Mouse (Mus musculus): ENCODE measurements at regions not wholly inside any gene's neighbourhood (a gene's known extent, or its start where the extent isn't known, plus 50 kb on each side); places are given as distances from the start of the nearest gene placed in this dataset.

- no peak for DNase-seq
Measured at GRCm38 (mm10) chr5:29142957-29143356, 52.8 kb upstream of the Rnf32 start.

- no peak for DNase-seq
Measured at GRCm38 (mm10) chr5:29142502-29142901, 53.3 kb upstream of the Rnf32 start.

GRCm38 (mm10) chr5:29137481-29137880 lies 58.3 kb upstream of the Rnf32 start:
- no peak for DNase-seq

- DNase-seq, result no peak
Measured at GRCm38 (mm10) chr5:29132261-29132660, 63.5 kb upstream of the Rnf32 start.

- DNase-seq, result no peak
Measured at GRCm38 (mm10) chr5:29131762-29132161, 64.0 kb upstream of the Rnf32 start.

GRCm38 (mm10) chr5:29129724-29130123 lies 66.1 kb upstream of the Rnf32 start:
- no peak for DNase-seq

GRCm38 (mm10) chr5:29116942-29117341 lies 78.8 kb upstream of the Rnf32 start:
- DNase-seq, result no peak

- no peak for DNase-seq
Measured at GRCm38 (mm10) chr5:29112531-29112930, 83.3 kb upstream of the Rnf32 start.

GRCm38 (mm10) chr5:29107276-29107675 lies 88.5 kb upstream of the Rnf32 start:
- DNase-seq, result no peak

GRCm38 (mm10) chr5:29083288-29083687 lies 112.5 kb upstream of the Rnf32 start:
- DNase-seq, result no peak

- DNase-seq, result no peak
Measured at GRCm38 (mm10) chr5:29054393-29054792, 141.4 kb upstream of the Rnf32 start.

GRCm38 (mm10) chr5:29036636-29037035 lies 159.2 kb upstream of the Rnf32 start:
- DNase-seq, result peak; percentile 56

GRCm38 (mm10) chr5:29033462-29033997 lies 162.3 kb upstream of the Rnf32 start:
- peak; percentile 2 for DNase-seq

- no peak for DNase-seq
Measured at GRCm38 (mm10) chr5:29030525-29030924, 165.3 kb upstream of the Rnf32 start.

- DNase-seq, result no peak
Measured at GRCm38 (mm10) chr5:29029957-29030356, 165.8 kb upstream of the Rnf32 start.

GRCm38 (mm10) chr5:29025045-29025444 lies 170.7 kb upstream of the Rnf32 start:
- no peak for DNase-seq

- DNase-seq, result no peak
Measured at GRCm38 (mm10) chr5:28992796-28993195, 203.0 kb upstream of the Rnf32 start.

- DNase-seq, result no peak
Measured at GRCm38 (mm10) chr5:28979932-28980331, 215.9 kb upstream of the Rnf32 start.

- DNase-seq, result no peak
Measured at GRCm38 (mm10) chr5:28970404-28970803, 225.4 kb upstream of the Rnf32 start.

GRCm38 (mm10) chr5:28955036-28955435 lies 240.8 kb upstream of the Rnf32 start:
- DNase-seq, result peak; percentile 20

GRCm38 (mm10) chr5:28947465-28947864 lies 248.3 kb upstream of the Rnf32 start:
- no peak for DNase-seq

GRCm38 (mm10) chr5:28943571-28944316 lies 252.0 kb upstream of the Rnf32 start:
- DNase-seq, result peak; percentile 1

- no peak for DNase-seq
Measured at GRCm38 (mm10) chr5:28940972-28941371, 254.8 kb upstream of the Rnf32 start.

GRCm38 (mm10) chr5:28919296-28920063 lies 276.3 kb upstream of the Rnf32 start:
- DNase-seq, result no peak

All from lung, postnatal 14 days (tissue).